Mouse (Mus musculus): ENCODE measurements around the gene Agk.

DNA sequence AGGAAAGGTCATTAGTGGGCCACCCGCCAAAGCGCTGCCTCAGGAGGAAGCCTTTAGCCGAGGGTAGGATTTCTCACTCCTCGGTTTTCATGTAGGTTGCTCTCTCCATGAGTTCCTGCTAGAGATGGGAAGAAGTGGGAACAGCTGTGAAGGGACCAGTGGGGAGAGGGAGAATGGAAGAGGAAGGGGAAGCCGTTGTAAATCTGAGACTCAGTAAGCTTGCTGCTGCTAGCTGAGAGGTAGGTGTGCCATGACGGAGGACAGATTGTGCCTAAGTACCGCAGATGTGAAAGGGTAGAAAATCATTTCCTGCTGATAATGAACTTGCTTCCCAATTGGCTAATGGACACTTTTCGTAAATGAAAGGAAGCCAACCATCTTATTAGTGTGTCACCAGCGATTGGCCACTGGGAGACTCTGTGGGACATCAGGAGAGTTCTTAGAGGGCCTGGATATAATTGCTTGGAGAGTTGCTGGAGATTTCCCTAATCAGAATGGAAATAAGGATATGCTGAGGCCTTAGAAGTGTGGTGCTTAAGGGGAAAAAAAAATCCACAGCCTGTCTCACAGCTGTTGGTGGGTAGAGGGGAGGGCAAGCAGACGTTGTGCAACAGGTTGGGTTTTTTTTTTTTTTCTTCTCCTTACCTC, 118.4 kb downstream of the Agk start:
- no peak for TF ChIP-seq CTCF (conservative IDR thresholded peaks at IDR 0.05; ENCODE audit: insufficient read depth, insufficient read length, low read depth, low read length)
- TF ChIP-seq POLR2A (IDR thresholded peaks at IDR 0.05; ENCODE audit: low read depth, low read length): no peak

Measured in kidney, adult 2 months (tissue).